Mouse (Mus musculus) C2C12 (cell line): ENCODE results near the gene Rasgef1b. TPM values are rescaled to one million over a fixed set of nuclear protein-coding genes. Genes with fewer than 3 reads are reported as not detected.

Experiments used
- H3K27me3 ChIP-seq: one replicate; pipeline ENCODE4 v1.6.1; 2011; ENCODE audit not compliant: control insufficient read depth, insufficient read depth, insufficient read length
- H3K36me3 ChIP-seq: one replicate; pipeline ENCODE4 v1.6.1; 2011; ENCODE audit not compliant: control insufficient read depth, insufficient read depth
- H3K4me3 ChIP-seq: one replicate; pipeline ENCODE4 v1.5.1; 2011; ENCODE audit warnings: mild to moderate bottlenecking, control low read depth; ENCODE audit not compliant: poor library complexity, insufficient read depth, severe bottlenecking
- H3K79me2 ChIP-seq: one replicate; pipeline ENCODE4 v1.6.1; 2011; ENCODE audit not compliant: control insufficient read depth, insufficient read depth
- H3K79me3 ChIP-seq: one replicate; pipeline ENCODE4 v1.6.1; 2011; ENCODE audit warnings: low read depth, control low read depth
- H3ac ChIP-seq: one replicate; pipeline ENCODE3; 2011; ENCODE audit warnings: low read depth; ENCODE audit not compliant: control insufficient read depth, insufficient read length
- CEBPB ChIP-seq: IDR thresholded peaks from one replicate; pipeline ENCODE4 v1.6.1; 2011; ENCODE audit warnings: low read depth, mild to moderate bottlenecking, control low read depth, moderate library complexity
- CTCF ChIP-seq: IDR thresholded peaks from one replicate; pipeline ENCODE4 v1.5.1; 2011; ENCODE audit not compliant: control insufficient read depth, insufficient read depth, insufficient read length
- FOSL1 ChIP-seq: IDR thresholded peaks from one replicate; pipeline ENCODE4 v1.8.0; 2011; ENCODE audit warnings: mild to moderate bottlenecking, low read length; ENCODE audit not compliant: poor library complexity, insufficient read depth, severe bottlenecking
- MAX ChIP-seq: IDR thresholded peaks from one replicate; pipeline ENCODE4 v1.6.1; 2011; ENCODE audit warnings: mild to moderate bottlenecking, control low read depth
- MYOD1 ChIP-seq: IDR thresholded peaks from one replicate; pipeline ENCODE4 v1.6.1; 2011; ENCODE audit warnings: low read depth; ENCODE audit not compliant: control insufficient read depth, insufficient read length
- MYOG ChIP-seq: IDR thresholded peaks from one replicate; pipeline ENCODE4 v1.6.1; 2011; ENCODE audit not compliant: control insufficient read depth, insufficient read length; ENCODE audit errors: extremely low read depth
- USF1 ChIP-seq: IDR thresholded peaks from one replicate; pipeline ENCODE4 v1.6.1; 2011; ENCODE audit warnings: low read depth, mild to moderate bottlenecking, control low read depth, moderate library complexity
- polyA plus RNA-seq: library from polyadenylated mRNA; unstranded; fragments of >200 nt; fragmentation: generic; extraction: Trizol; gene quantifications from one replicate; pipeline ENCODE4 v1.2.1, GENCODE M21; 2012; ENCODE audit warnings: missing spikeins

Gene Rasgef1b
- polyA plus RNA-seq, 1 experiment: 0.05 TPM

- TF ChIP-seq MYOG (no peak), MAX (no peak), FOSL1 (no peak), MYOD1 (no peak), USF1 (no peak), CEBPB (no peak), CTCF (no peak)
Measured at GRCm38 (mm10) chr5:99597701-99598100, 131.2 kb downstream of the Rasgef1b start.

GRCm38 (mm10) chr5:99591348-99591747, 137.5 kb downstream of the Rasgef1b start:
- no peak overlapping the region for H3ac ChIP-seq
- no peak for TF ChIP-seq MYOD1
- TF ChIP-seq MAX: no peak
- TF ChIP-seq CEBPB: no peak
- no peak for TF ChIP-seq MYOG
- TF ChIP-seq FOSL1: no peak
- TF ChIP-seq USF1: no peak
- TF ChIP-seq CTCF: no peak

More at GRCm38 (mm10) chr5:99597701-99598100, 131.2 kb downstream of the Rasgef1b start:
- no peak overlapping the region for H3K4me3 ChIP-seq
- H3ac ChIP-seq: no peak overlapping the region
- no peaks in the 10 kb centered on the region for H3K79me2 ChIP-seq
- H3K27me3 ChIP-seq: no peaks in the 10 kb centered on the region
- no peaks in the 10 kb centered on the region for H3K36me3 ChIP-seq
- H3K79me3 ChIP-seq: no peaks in the 10 kb centered on the region

GRCm38 (mm10) chr5:99590539-99590938, 138.3 kb downstream of the Rasgef1b start:
- Histone ChIP-seq H3K27me3 (no peaks in the 10 kb centered on the region), H3K36me3 (no peaks in the 10 kb centered on the region), H3K79me2 (no peaks in the 10 kb centered on the region), H3K79me3 (no peaks in the 10 kb centered on the region), H3K4me3 (no peak overlapping the region), H3ac (no peak overlapping the region)
- no peak for TF ChIP-seq MAX
- no peak for TF ChIP-seq CTCF
- TF ChIP-seq FOSL1: no peak
- no peak for TF ChIP-seq USF1
- no peak for TF ChIP-seq CEBPB

More at GRCm38 (mm10) chr5:99591348-99591747, 137.5 kb downstream of the Rasgef1b start:
- Histone ChIP-seq H3K36me3 (no peaks in the 10 kb centered on the region), H3K79me2 (no peaks in the 10 kb centered on the region), H3K27me3 (no peaks in the 10 kb centered on the region), H3K4me3 (no peak overlapping the region), H3K79me3 (no peaks in the 10 kb centered on the region)

GRCm38 (mm10) chr5:99587994-99588393, 140.9 kb downstream of the Rasgef1b start:
- Histone ChIP-seq H3K36me3 (no peaks in the 10 kb centered on the region), H3K79me2 (no peaks in the 10 kb centered on the region), H3ac (no peak overlapping the region), H3K27me3 (no peaks in the 10 kb centered on the region), H3K79me3 (no peaks in the 10 kb centered on the region), H3K4me3 (no peak overlapping the region)
- TF ChIP-seq CEBPB (no peak), MYOG (no peak), MAX (no peak), USF1 (no peak), CTCF (no peak), MYOD1 (no peak), FOSL1 (no peak)

- TF ChIP-seq FOSL1 (no peak), CEBPB (no peak), USF1 (no peak), MYOD1 (no peak), CTCF (no peak), MYOG (no peak), MAX (no peak)
- Histone ChIP-seq H3K79me3 (no peaks in the 10 kb centered on the region), H3K4me3 (no peak overlapping the region), H3K36me3 (no peaks in the 10 kb centered on the region), H3K79me2 (no peaks in the 10 kb centered on the region), H3ac (no peak overlapping the region), H3K27me3 (no peaks in the 10 kb centered on the region)
Measured at GRCm38 (mm10) chr5:99587589-99587988, 141.3 kb downstream of the Rasgef1b start.

GRCm38 (mm10) chr5:99586287-99586686, 142.6 kb downstream of the Rasgef1b start:
- no peaks in the 10 kb centered on the region for H3K79me3 ChIP-seq
- TF ChIP-seq MYOG (no peak), MYOD1 (no peak), CTCF (no peak), CEBPB (no peak), FOSL1 (no peak), MAX (no peak)
- no peaks in the 10 kb centered on the region for H3K79me2 ChIP-seq
- H3ac ChIP-seq: no peak overlapping the region
- H3K36me3 ChIP-seq: no peaks in the 10 kb centered on the region
- H3K4me3 ChIP-seq: no peak overlapping the region
- H3K27me3 ChIP-seq: no peaks in the 10 kb centered on the region
